Mouse (Mus musculus): Measurements from ENCODE around the gene Gm1123.

DNA sequence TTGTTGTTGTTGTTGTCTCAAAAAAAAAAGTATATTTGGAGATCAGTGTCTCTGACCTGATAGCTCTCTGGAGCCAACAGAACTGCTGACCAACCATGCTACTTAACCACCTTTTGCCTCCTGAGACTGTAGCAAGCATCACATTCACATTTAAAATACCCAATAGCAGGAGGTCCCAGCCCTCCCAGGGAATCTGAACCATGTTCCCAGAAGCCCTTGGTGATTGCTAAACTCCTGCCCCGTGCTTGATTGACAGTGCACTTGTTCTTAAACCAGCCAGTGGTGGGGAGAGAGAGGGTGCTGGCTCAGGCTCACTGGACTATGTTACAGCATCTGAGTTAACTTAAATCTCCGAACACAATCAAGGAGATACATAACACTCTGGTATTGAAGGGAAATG, 60.6 kb downstream of the Gm1123 start:
- TF ChIP-seq POLR2A (IDR thresholded peaks at IDR 0.05; ENCODE audit: low read depth, low read length) (no peak), CTCF (IDR thresholded peaks at IDR 0.05; ENCODE audit: extremely low read depth, insufficient read depth, insufficient read length, insufficient replicate concordance) (no peak)
